Mouse (Mus musculus) gastrocnemius, postnatal 4 days (tissue): ENCODE data around the gene Pxn. TPM values are rescaled to one million over a fixed set of nuclear protein-coding genes. Genes with fewer than 3 reads are reported as not detected.
"Not testable (repeated sequence)": the region's sequence is repeated elsewhere in the genome, so short reads cannot be mapped to it uniquely, and the experiment has no call there.

Source experiments
- DNase-seq, 2 experiments: peaks; one replicate each; pipeline ENCODE4 v3.0.0; 2021 to 2022; ENCODE audit warnings: low spot score in 2 of 2, mixed read lengths in 2 of 2
- microRNA-seq: library from miRNA; unstranded; fragments of <30 nt; microRNA quantifications from one replicate; pipeline ENCODE4 v1.2.0, GENCODE M21; 2021
- total RNA-seq, 2 experiments: library from RNA; stranded (reverse); gene quantifications; 2 replicates each; pipeline ENCODE4 v1.2.3; 2021

Pxn gene
- total RNA-seq, 2 experiments from 2014 or later, result 170 to 175 TPM

GRCm38 (mm10) chr5:115574992-115575391 lies 68.5 kb downstream of the Pxn start:
- DNase-seq, result peak; percentile 40 to 41

GRCm38 (mm10) chr5:115577686-115578085 lies 71.2 kb downstream of the Pxn start:
- not testable (repeated sequence) for DNase-seq

- DNase-seq, result no peak
Measured at GRCm38 (mm10) chr5:115578922-115579321, 72.4 kb downstream of the Pxn start.

GRCm38 (mm10) chr5:115579363-115579762 lies 72.9 kb downstream of the Pxn start:
- no peak for DNase-seq

GRCm38 (mm10) chr5:115580229-115581001 lies 73.9 kb downstream of the Pxn start:
- no peak for DNase-seq

- no peak for DNase-seq
Measured at GRCm38 (mm10) chr5:115581662-115582061, 75.2 kb downstream of the Pxn start.

GRCm38 (mm10) chr5:115585616-115586015 lies 79.1 kb downstream of the Pxn start:
- no peak for DNase-seq

- no peak for DNase-seq
Measured at GRCm38 (mm10) chr5:115586166-115586565, 79.7 kb downstream of the Pxn start.

- no peak for DNase-seq
Measured at GRCm38 (mm10) chr5:115586780-115587179, 80.3 kb downstream of the Pxn start.

GRCm38 (mm10) chr5:115591028-115591427 lies 84.6 kb downstream of the Pxn start:
- DNase-seq, result no peak

GRCm38 (mm10) chr5:115591506-115591905 lies 85.0 kb downstream of the Pxn start:
- DNase-seq, result no peak

GRCm38 (mm10) chr5:115603561-115603960 lies 97.1 kb downstream of the Pxn start:
- DNase-seq, result no peak

Small RNA genes within 50 kb of the gene (microRNA-seq; reads per million reads assigned to microRNA genes)
- gene Mir7029, result not detected

Other genes with a start within 250 kb of the Pxn start
- 100 to 1,000 TPM; 196 TPM for gene Rnf10, start 233.8 kb upstream of the Pxn start, total RNA-seq
- 10 to 100 TPM; 57.8 to 64.2 TPM for gene Coq5, start 227.0 kb upstream of the Pxn start, total RNA-seq
- 100 to 1,000 TPM; 314 to 330 TPM for gene Dynll1, start 205.7 kb upstream of the Pxn start, total RNA-seq
- 10 to 100 TPM; 38.2 to 42.8 TPM for gene Srsf9, start 179.5 kb upstream of the Pxn start, total RNA-seq
- 10 to 100 TPM; 19.5 to 21.6 TPM for gene Gatc, start 165.5 kb upstream of the Pxn start, total RNA-seq
- 10 to 100 TPM; 19.7 to 22.8 TPM for gene Triap1, start 165.5 kb upstream of the Pxn start, total RNA-seq
- gene Cox6a1, start 157.7 kb upstream of the Pxn start, total RNA-seq, result 100 to 1,000 TPM; 236 to 243 TPM
- gene Msi1, start 77.1 kb upstream of the Pxn start, total RNA-seq, result 1 to 10 TPM; 6.2 to 6.5 TPM
- gene Pla2g1b, start 40.4 kb upstream of the Pxn start, total RNA-seq, result not detected
- 10 to 100 TPM; 13.4 to 16.8 TPM for gene Sirt4, start 22.0 kb upstream of the Pxn start, total RNA-seq
- 1,000 to 10,000 TPM; 1,089 to 1,227 TPM for gene Rplp0, start 52.8 kb downstream of the Pxn start, total RNA-seq
- 10 to 100 TPM; 48.8 to 50.7 TPM for gene Gcn1l1, start 58.6 kb downstream of the Pxn start, total RNA-seq
- gene Rab35, start 125.2 kb downstream of the Pxn start, total RNA-seq, result 10 to 100 TPM; 43.1 to 46.8 TPM
- gene Bicdl1, start 224.9 kb downstream of the Pxn start, total RNA-seq, result 1 to 10 TPM; 6.8 to 6.9 TPM